Mouse (Mus musculus): ENCODE data around the gene Cenpl.

DNA sequence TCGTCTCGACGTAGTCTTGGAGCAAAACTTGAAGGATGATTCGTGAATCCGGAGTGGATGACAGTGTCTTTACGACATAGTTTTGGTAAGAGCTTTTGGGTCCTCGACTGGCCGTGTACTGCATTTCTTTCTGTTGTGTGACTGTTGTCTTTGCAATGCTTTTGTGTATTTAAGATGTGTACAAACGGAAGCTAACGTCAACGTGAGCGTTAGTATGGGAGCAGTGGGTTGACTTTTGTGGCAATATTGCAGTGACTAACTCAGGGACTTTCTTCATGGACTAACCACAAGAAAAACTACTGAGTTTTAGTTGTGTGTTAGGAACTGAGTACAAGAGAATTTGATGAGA, 733 bp downstream of the Cenpl start:
- no peak for TF ChIP-seq POLR2A (IDR thresholded peaks at IDR 0.05; ENCODE audit: insufficient read length, low read depth)
- no peak for TF ChIP-seq E2F4 (IDR thresholded peaks at IDR 0.05; ENCODE audit: insufficient read depth)
- TF ChIP-seq TCF12 (IDR thresholded peaks at IDR 0.05; ENCODE audit: insufficient read depth, poor library complexity, severe bottlenecking): no peak
